ENCODE assay signal across 15 mouse cellular contexts in genomic region chr2:168137161-168137560, GRCm38 (mm10). TPM values are rescaled to one million over a fixed set of nuclear protein-coding genes. Genes with fewer than 3 reads are reported as not detected.
A peak's percentile ranks its signal among the peaks of the same experiment; 100 is the strongest.
DNase-seq lines count a peak whose midpoint lies in the region; ATAC-seq and TF ChIP-seq lines count a peak whose summit lies in the region.
"Had no signal": no experiment of that assay in that cellular context is flagged by ENCODE, and none has a peak within 500 bp of the region (broad histone marks: within the 10 kb centered on the region; RNA-seq: fewer than 3 reads in every experiment).

No protein-coding gene starts in this region.

- H3K9ac ChIP-seq in ES-Bruce4 (ENCODE audit: low read depth, poor library complexity, severe bottlenecking) = no peak overlapping the region
- H3K9ac ChIP-seq in forebrain, embryonic 16.5 days (replicated peaks; ENCODE audit: low read depth, low read length) = no peak overlapping the region
- H3K9ac ChIP-seq: embryonic facial prominence, embryonic 13.5 days; limb, embryonic 15.5 days had no signal

- TF ChIP-seq EP300 in ES-Bruce4 (IDR thresholded peaks at IDR 0.05; ENCODE audit: insufficient read depth, low read depth, low read length) = no peak

- no peaks in the 10 kb centered on the region for H3K27me3 ChIP-seq in heart, embryonic 10.5 days (ENCODE audit: insufficient read depth, poor library complexity, severe bottlenecking)
- H3K27me3 ChIP-seq in ES-Bruce4 (ENCODE audit: control insufficient read depth, insufficient read depth, low read length, poor library complexity, severe bottlenecking) = no peaks in the 10 kb centered on the region
- no peaks in the 10 kb centered on the region for H3K27me3 ChIP-seq in forebrain, embryonic 16.5 days (replicated peaks; ENCODE audit: control insufficient read depth, insufficient read depth, low read length)
- H3K27me3 ChIP-seq: embryonic facial prominence, embryonic 13.5 days; limb, embryonic 15.5 days had no signal

- 0 out of 2 replicates have a peak, but pooled peaks cover 4% of the 10 kb centered on the region for H3K4me1 ChIP-seq in heart, embryonic 10.5 days
- H3K4me1 ChIP-seq in ES-Bruce4 (ENCODE audit: control insufficient read depth, insufficient read depth, low read length) = peaks cover 1% of the 10 kb centered on the region
- no peaks in the 10 kb centered on the region for H3K4me1 ChIP-seq in forebrain, embryonic 16.5 days (replicated peaks; ENCODE audit: control insufficient read depth, insufficient read depth, low read length)
- H3K4me1 ChIP-seq: embryonic facial prominence, embryonic 13.5 days; limb, embryonic 15.5 days had no signal

- H3K36me3 ChIP-seq in heart, embryonic 10.5 days = no peaks in the 10 kb centered on the region
- no peaks in the 10 kb centered on the region for H3K36me3 ChIP-seq in ES-Bruce4 (ENCODE audit: control insufficient read depth, insufficient read depth, low read length, poor library complexity, severe bottlenecking)
- no peaks in the 10 kb centered on the region for H3K36me3 ChIP-seq in forebrain, embryonic 16.5 days (ENCODE audit: control insufficient read depth, insufficient read depth)
- H3K36me3 ChIP-seq: embryonic facial prominence, embryonic 13.5 days; limb, embryonic 15.5 days had no signal

- DNase-seq in heart, embryonic 10.5 days (ENCODE audit: low spot score) = no peak
- no peak for DNase-seq in heart, postnatal 36 days
- peak; percentile 46 to 47 for DNase-seq in layer of hippocampus, postnatal 36 days
- no peak for DNase-seq in kidney, adult 18-20 months
- no peak for DNase-seq in urinary bladder, postnatal 25 days (ENCODE audit: low spot score)
- DNase-seq: cerebellum, postnatal 36 days; heart, adult 11 months; lung, adult 2 months; thymus, postnatal 25 days had no signal

- H3K4me3 ChIP-seq in heart, embryonic 10.5 days = no peak overlapping the region
- peak overlapping the region; percentile 50 for H3K4me3 ChIP-seq in ES-Bruce4 (ENCODE audit: low read depth, low read length)
- no peak overlapping the region for H3K4me3 ChIP-seq in forebrain, embryonic 16.5 days (replicated peaks; ENCODE audit: low read length)
- H3K4me3 ChIP-seq: embryonic facial prominence, embryonic 13.5 days; limb, embryonic 15.5 days had no signal

- no peak overlapping the region for H3K4me2 ChIP-seq in forebrain, embryonic 16.5 days (ENCODE audit: low read length)
- H3K4me2 ChIP-seq: embryonic facial prominence, embryonic 13.5 days; limb, embryonic 15.5 days had no signal

- ATAC-seq in forebrain, embryonic 16.5 days = peak; percentile 71
- no peak for ATAC-seq in activated CD4-positive, CD25-positive, alpha-beta regulatory T cell, adult 4 months
- ATAC-seq: intestine, postnatal 0 days had no signal

- no peak for TF ChIP-seq CTCF in ES-Bruce4 (IDR thresholded peaks at IDR 0.05; ENCODE audit: low read depth, low read length)

- intact Hi-C loops in heart, postnatal 36 days (cut with DNase I) = no loop called here

- no peaks in the 10 kb centered on the region for H3K9me3 ChIP-seq in heart, embryonic 10.5 days
- H3K9me3 ChIP-seq in ES-Bruce4 (replicated peaks; ENCODE audit: control insufficient read depth, insufficient read depth, low read length, poor library complexity, severe bottlenecking) = no peaks in the 10 kb centered on the region
- H3K9me3 ChIP-seq in forebrain, embryonic 16.5 days (ENCODE audit: control insufficient read depth, low read length) = no peaks in the 10 kb centered on the region
- H3K9me3 ChIP-seq: embryonic facial prominence, embryonic 13.5 days; limb, embryonic 15.5 days had no signal

- TF ChIP-seq POLR2A in ES-Bruce4 (IDR thresholded peaks at IDR 0.05; ENCODE audit: insufficient read depth, low read length) = no peak

- H3K27ac ChIP-seq in heart, embryonic 10.5 days = 0 out of 2 replicates have a peak overlapping the region, but pooled peaks have one; percentile 10
- H3K27ac ChIP-seq in ES-Bruce4 (ENCODE audit: insufficient read depth, low read length) = no peak overlapping the region
- peak overlapping the region; percentile 67 for H3K27ac ChIP-seq in forebrain, embryonic 16.5 days (ENCODE audit: low read length)
- H3K27ac ChIP-seq: embryonic facial prominence, embryonic 13.5 days; limb, embryonic 15.5 days had no signal

- 71% methylated on average over 15 of the region's 15 CpGs for WGBS in heart, embryonic 10.5 days
- WGBS in forebrain, embryonic 16.5 days = 54% methylated on average over 15 of the region's 15 CpGs

RNA-seq across cellular contexts. Expression of gene Pard6b, which starts 56.4 kb away (rescaled TPM):
- polyA plus RNA-seq in heart, embryonic 10.5 days (2016; fragmentation: Nextera tagmentation; extraction: Ambion mirVana) = 12.2 and 15.0 TPM in 2 replicates
- 1 to 10 TPM; 2.7 to 3.1 TPM for total RNA-seq in heart, postnatal 36 days (2021)
- polyA plus RNA-seq in ES-Bruce4 (2011; ENCODE audit: insufficient read depth, insufficient read length, low read depth, missing spikeins) = 55.0 and 55.3 TPM in 2 replicates
- 6.1 and 6.2 TPM in 2 replicates for polyA plus RNA-seq in forebrain, embryonic 16.5 days (2015; fragmentation: Nextera tagmentation; extraction: Ambion mirVana)
- total RNA-seq in layer of hippocampus, postnatal 36 days (2021) = 1 to 10 TPM; 4.1 to 4.3 TPM
- 1 to 10 TPM in 1 of 2 experiments, under 1 TPM in 1; 0.48 to 1.1 TPM for polyA plus RNA-seq in activated CD4-positive, CD25-positive, alpha-beta regulatory T cell, adult 4 months (2017; shearing (Covaris generic))

Comparison
In these comparisons a context has a peak if more than half of its experiments do, and no peak if none do; other contexts are left out.
1. DNase-seq: peak in layer of hippocampus, postnatal 36 days (2 of 2); none in heart, embryonic 10.5 days (single experiment), heart, postnatal 36 days (0 of 2), kidney, adult 18-20 months (single experiment) and urinary bladder, postnatal 25 days (single experiment).